Mouse (Mus musculus): ENCODE measurements around the gene Tspyl1.

DNA sequence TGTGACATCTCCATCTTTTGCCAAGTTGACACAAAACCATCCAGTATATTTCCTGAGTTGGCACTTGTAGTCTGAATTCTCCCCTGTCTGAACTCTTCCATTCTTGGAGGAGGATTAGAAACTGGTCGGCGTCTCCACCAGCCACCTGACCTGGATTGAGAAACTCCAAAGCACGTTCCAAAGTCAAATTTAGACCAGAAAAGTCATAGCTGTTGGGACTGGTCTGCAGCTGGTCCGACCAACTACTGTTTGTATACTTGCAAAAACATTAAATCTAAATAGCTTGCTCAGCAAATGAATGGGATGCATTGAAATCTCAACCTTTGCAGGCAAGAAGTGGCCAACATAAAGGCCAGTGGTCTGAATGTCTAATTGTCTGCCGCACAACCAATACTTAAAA, 45.4 kb upstream of the Tspyl1 start:
- TF ChIP-seq CTCF (IDR thresholded peaks at IDR 0.05; ENCODE audit: borderline replicate concordance, insufficient read depth, low read depth, low read length), result no peak
- no peak for TF ChIP-seq POLR2A (IDR thresholded peaks at IDR 0.05; ENCODE audit: borderline replicate concordance, insufficient read depth, low read length)
